Mouse (Mus musculus) megakaryocyte, embryonic 14.5 days (primary cell): ENCODE results near the gene Irf1.

Experiments
- FLI1 ChIP-seq: IDR thresholded peaks from 2 replicates; pipeline ENCODE4 v1.6.1; 2012; ENCODE audit warnings: low read length, inconsistent platforms, mixed read lengths
- GATA1 ChIP-seq: IDR thresholded peaks from 3 replicates; pipeline ENCODE4 v1.6.1; 2012; ENCODE audit warnings: mixed read lengths, low read length, inconsistent platforms, borderline replicate concordance

GRCm38 (mm10) chr11:53821945-53822338 is 52.1 kb downstream of the Irf1 start:
- no peak for TF ChIP-seq GATA1
- no peak for TF ChIP-seq FLI1
